Mouse (Mus musculus): ENCODE measurements around the gene Arhgap9. TPM values are rescaled to one million over a fixed set of nuclear protein-coding genes. Genes with fewer than 3 reads are reported as not detected.
A peak's percentile ranks its signal among the peaks of the same experiment; 100 is the strongest.

Arhgap9 gene
- polyA plus RNA-seq, 1 experiment from 2014 or later, result 1.7 TPM

GRCm38 (mm10) chr10:127285644-127286043 lies 36.1 kb upstream of the Arhgap9 start:
- no peak for ATAC-seq (replicated peaks; ENCODE audit: low FRiP score)

GRCm38 (mm10) chr10:127286194-127286593 lies 35.6 kb upstream of the Arhgap9 start:
- no peak overlapping the region; the same call in 1 of the 2 replicates for H3K9ac ChIP-seq (ENCODE audit: low read length)
- no peak overlapping the region for H3K27ac ChIP-seq (ENCODE audit: low read depth, low read length)
- H3K27me3 ChIP-seq (ENCODE audit: control insufficient read depth, insufficient read depth, low read length), result no peaks in the 10 kb centered on the region
- WGBS, result 78% methylated on average over 7 of the region's 7 CpGs
- H3K4me2 ChIP-seq (ENCODE audit: low read depth, low read length, severe bottlenecking), result peak overlapping the region; percentile 13; the same call in 1 of the 2 replicates
- ATAC-seq (replicated peaks; ENCODE audit: low FRiP score) (no peak), DNase-seq (ENCODE audit: low spot score) (no peak)
- no peaks in the 10 kb centered on the region for H3K9me3 ChIP-seq (ENCODE audit: control insufficient read depth, low read length)
- H3K36me3 ChIP-seq (ENCODE audit: control insufficient read depth, insufficient read depth, low read length), result peaks cover 20% of the 10 kb centered on the region; the same call in 1 of the 2 replicates
- H3K4me3 ChIP-seq (ENCODE audit: low read depth, low read length), result peak overlapping the region; percentile 49; the same call in 1 of the 2 replicates
- peaks cover 15% of the 10 kb centered on the region for H3K4me1 ChIP-seq (replicated peaks; ENCODE audit: control insufficient read depth, insufficient read depth, low read length)

More at GRCm38 (mm10) chr10:127285644-127286043, 36.1 kb upstream of the Arhgap9 start:
- H3K4me2 ChIP-seq (ENCODE audit: low read depth, low read length, severe bottlenecking), result no peak overlapping the region
- no peak overlapping the region for H3K4me3 ChIP-seq (ENCODE audit: low read depth, low read length)
- no peak overlapping the region for H3K27ac ChIP-seq (ENCODE audit: low read depth, low read length)
- peaks cover 20% of the 10 kb centered on the region; the same call in 1 of the 2 replicates for H3K36me3 ChIP-seq (ENCODE audit: control insufficient read depth, insufficient read depth, low read length)
- H3K9ac ChIP-seq (ENCODE audit: low read length), result no peak overlapping the region
- WGBS, result 70% methylated on average over 9 of the region's 13 CpGs
- peaks cover 15% of the 10 kb centered on the region for H3K4me1 ChIP-seq (replicated peaks; ENCODE audit: control insufficient read depth, insufficient read depth, low read length)
- no peak for DNase-seq (ENCODE audit: low spot score)
- H3K27me3 ChIP-seq (ENCODE audit: control insufficient read depth, insufficient read depth, low read length), result no peaks in the 10 kb centered on the region
- no peaks in the 10 kb centered on the region for H3K9me3 ChIP-seq (ENCODE audit: control insufficient read depth, low read length)

GRCm38 (mm10) chr10:127286730-127287129 lies 35.0 kb upstream of the Arhgap9 start:
- Histone ChIP-seq H3K27ac (ENCODE audit: low read depth, low read length) (no peak overlapping the region), H3K9me3 (ENCODE audit: control insufficient read depth, low read length) (no peaks in the 10 kb centered on the region), H3K4me2 (ENCODE audit: low read depth, low read length, severe bottlenecking) (peak overlapping the region; percentile 90; the same call in 1 of the 2 replicates), H3K9ac (ENCODE audit: low read length) (no peak overlapping the region; the same call in 1 of the 2 replicates), H3K4me3 (ENCODE audit: low read depth, low read length) (peak overlapping the region; percentile 49; the same call in 1 of the 2 replicates), H3K27me3 (ENCODE audit: control insufficient read depth, insufficient read depth, low read length) (no peaks in the 10 kb centered on the region), H3K36me3 (ENCODE audit: control insufficient read depth, insufficient read depth, low read length) (peaks cover 20% of the 10 kb centered on the region; the same call in 1 of the 2 replicates), H3K4me1 (replicated peaks; ENCODE audit: control insufficient read depth, insufficient read depth, low read length) (peaks cover 17% of the 10 kb centered on the region)
- DNase-seq (ENCODE audit: low spot score) (no peak), ATAC-seq (replicated peaks; ENCODE audit: low FRiP score) (no peak)
- WGBS, result 57% methylated on average over 7 of the region's 7 CpGs

- Histone ChIP-seq H3K27me3 (ENCODE audit: control insufficient read depth, insufficient read depth, low read length) (no peaks in the 10 kb centered on the region), H3K9me3 (ENCODE audit: control insufficient read depth, low read length) (no peaks in the 10 kb centered on the region), H3K4me3 (ENCODE audit: low read depth, low read length) (peak overlapping the region; percentile 49), H3K4me2 (ENCODE audit: low read depth, low read length, severe bottlenecking) (peak overlapping the region; percentile 90), H3K4me1 (replicated peaks; ENCODE audit: control insufficient read depth, insufficient read depth, low read length) (peaks cover 20% of the 10 kb centered on the region), H3K9ac (ENCODE audit: low read length) (peak overlapping the region; percentile 65), H3K36me3 (ENCODE audit: control insufficient read depth, insufficient read depth, low read length) (peaks cover 16% of the 10 kb centered on the region; the same call in 1 of the 2 replicates), H3K27ac (ENCODE audit: low read depth, low read length) (peak overlapping the region; percentile 96)
- 78% methylated on average over 15 of the region's 15 CpGs for WGBS
- DNase-seq (ENCODE audit: low spot score), result no peak
- no peak for ATAC-seq (replicated peaks; ENCODE audit: low FRiP score)
Observed at GRCm38 (mm10) chr10:127287271-127287935, 34.4 kb upstream of the Arhgap9 start.

- Histone ChIP-seq H3K27ac (ENCODE audit: low read depth, low read length) (peak overlapping the region; percentile 96), H3K4me2 (ENCODE audit: low read depth, low read length, severe bottlenecking) (peak overlapping the region; percentile 90), H3K27me3 (ENCODE audit: control insufficient read depth, insufficient read depth, low read length) (no peaks in the 10 kb centered on the region), H3K9ac (ENCODE audit: low read length) (peak overlapping the region; percentile 65), H3K9me3 (ENCODE audit: control insufficient read depth, low read length) (no peaks in the 10 kb centered on the region), H3K4me3 (ENCODE audit: low read depth, low read length) (peak overlapping the region; percentile 49), H3K36me3 (ENCODE audit: control insufficient read depth, insufficient read depth, low read length) (peaks cover 12% of the 10 kb centered on the region; the same call in 1 of the 2 replicates), H3K4me1 (replicated peaks; ENCODE audit: control insufficient read depth, insufficient read depth, low read length) (peaks cover 21% of the 10 kb centered on the region)
- no peak for ATAC-seq (replicated peaks; ENCODE audit: low FRiP score)
- 1% methylated on average over 3 of the region's 3 CpGs for WGBS
- no peak for DNase-seq (ENCODE audit: low spot score)
Observed at GRCm38 (mm10) chr10:127287936-127288293, 33.8 kb upstream of the Arhgap9 start.

GRCm38 (mm10) chr10:127288328-127288799 lies 33.4 kb upstream of the Arhgap9 start:
- peak; percentile 1 for ATAC-seq (replicated peaks; ENCODE audit: low FRiP score)
- peak overlapping the region; percentile 96 for H3K27ac ChIP-seq (ENCODE audit: low read depth, low read length)
- peaks cover 8% of the 10 kb centered on the region; the same call in 1 of the 2 replicates for H3K36me3 ChIP-seq (ENCODE audit: control insufficient read depth, insufficient read depth, low read length)
- peak overlapping the region; percentile 49 for H3K4me3 ChIP-seq (ENCODE audit: low read depth, low read length)
- no peaks in the 10 kb centered on the region for H3K9me3 ChIP-seq (ENCODE audit: control insufficient read depth, low read length)
- H3K4me2 ChIP-seq (ENCODE audit: low read depth, low read length, severe bottlenecking), result peak overlapping the region; percentile 90
- H3K9ac ChIP-seq (ENCODE audit: low read length), result peak overlapping the region; percentile 65
- no peak for DNase-seq (ENCODE audit: low spot score)
- WGBS, result 1% methylated on average over 23 of the region's 28 CpGs
- peaks cover 21% of the 10 kb centered on the region for H3K4me1 ChIP-seq (replicated peaks; ENCODE audit: control insufficient read depth, insufficient read depth, low read length)
- H3K27me3 ChIP-seq (ENCODE audit: control insufficient read depth, insufficient read depth, low read length), result no peaks in the 10 kb centered on the region

- H3K4me1 ChIP-seq (replicated peaks; ENCODE audit: control insufficient read depth, insufficient read depth, low read length), result peaks cover 21% of the 10 kb centered on the region
- H3K27me3 ChIP-seq (ENCODE audit: control insufficient read depth, insufficient read depth, low read length), result no peaks in the 10 kb centered on the region
- H3K9me3 ChIP-seq (ENCODE audit: control insufficient read depth, low read length), result no peaks in the 10 kb centered on the region
- DNase-seq (ENCODE audit: low spot score), result peak; percentile 95
- under 1% methylated on average over 37 of the region's 65 CpGs for WGBS
- peaks cover 1% of the 10 kb centered on the region; the same call in 1 of the 2 replicates for H3K36me3 ChIP-seq (ENCODE audit: control insufficient read depth, insufficient read depth, low read length)
- H3K4me3 ChIP-seq (ENCODE audit: low read depth, low read length), result peak within 1 kb of the TSS; percentile 49
- peak within 1 kb of the TSS; percentile 90 for H3K4me2 ChIP-seq (ENCODE audit: low read depth, low read length, severe bottlenecking)
- ATAC-seq (replicated peaks; ENCODE audit: low FRiP score), result peak; percentile 29
- peak within 1 kb of the TSS; percentile 96 for H3K27ac ChIP-seq (ENCODE audit: low read depth, low read length)
- H3K9ac ChIP-seq (ENCODE audit: low read length), result peak within 1 kb of the TSS; percentile 65
Observed at GRCm38 (mm10) chr10:127288800-127289572, 32.8 kb upstream of the Arhgap9 start, which contains the start of gene Mbd6. Gene Mbd6, minus strand, starts transcription at chr10:127289018.

GRCm38 (mm10) chr10:127289573-127290191 lies 32.1 kb upstream of the Arhgap9 start:
- Histone ChIP-seq H3K4me2 (ENCODE audit: low read depth, low read length, severe bottlenecking) (peak overlapping the region; percentile 90), H3K27ac (ENCODE audit: low read depth, low read length) (peak overlapping the region; percentile 96), H3K27me3 (ENCODE audit: control insufficient read depth, insufficient read depth, low read length) (no peaks in the 10 kb centered on the region), H3K4me1 (replicated peaks; ENCODE audit: control insufficient read depth, insufficient read depth, low read length) (peaks cover 21% of the 10 kb centered on the region), H3K9ac (ENCODE audit: low read length) (peak overlapping the region; percentile 65), H3K36me3 (ENCODE audit: control insufficient read depth, insufficient read depth, low read length) (peaks cover 4% of the 10 kb centered on the region; the same call in 1 of the 2 replicates), H3K4me3 (ENCODE audit: low read depth, low read length) (peak overlapping the region; percentile 49), H3K9me3 (ENCODE audit: control insufficient read depth, low read length) (no peaks in the 10 kb centered on the region)
- 2% methylated on average over 15 of the region's 15 CpGs for WGBS
- ATAC-seq (replicated peaks; ENCODE audit: low FRiP score) (peak; percentile 9), DNase-seq (ENCODE audit: low spot score) (peak; percentile 69)
